Mouse (Mus musculus) MEL (cell line): ENCODE measurements around the gene Hipk1. TPM values are rescaled to one million over a fixed set of nuclear protein-coding genes. Genes with fewer than 3 reads are reported as not detected.

Experiments
- DNase-seq: peaks from one replicate; pipeline ENCODE4 v3.0.0; 2011; ENCODE audit warnings: low read depth, low spot score
- H3K27ac ChIP-seq: 2 replicates; pipeline ENCODE4 v1.5.1; 2012; ENCODE audit warnings: low read depth, mild to moderate bottlenecking, control low read depth, low read length, moderate library complexity; ENCODE audit not compliant: control insufficient read depth
- H3K27me3 ChIP-seq, 2 experiments: fragments of 150-350 bp in 1 of 2; sonication (generic) in 1 of 2; 2 replicates each; pipeline ENCODE4 v1.6.1; 2012; ENCODE audit warnings: low read length in 2 of 2, mild to moderate bottlenecking in 2 of 2, improper control_type of control experiment in 1 of 2, moderate library complexity in 1 of 2; ENCODE audit not compliant: insufficient read depth in 2 of 2, control insufficient read depth in 1 of 2
- H3K36me3 ChIP-seq, 2 experiments: 2 replicates each; pipeline ENCODE4 v1.6.1; 2012 to 2014; ENCODE audit warnings: low read length in 2 of 2, improper control_type of control experiment in 1 of 2, inconsistent platforms in 1 of 2, mild to moderate bottlenecking in 1 of 2; ENCODE audit not compliant: insufficient read depth in 2 of 2, control insufficient read depth in 1 of 2
- H3K4me1 ChIP-seq, 2 experiments: fragments of 150-350 bp in 1 of 2; sonication (generic) in 1 of 2; 2 replicates each; pipeline ENCODE4 v1.6.1; 2012; ENCODE audit warnings: low read length in 2 of 2, improper control_type of control experiment in 1 of 2, mild to moderate bottlenecking in 1 of 2; ENCODE audit not compliant: insufficient read depth in 2 of 2, control insufficient read depth in 1 of 2
- H3K4me3 ChIP-seq, 2 experiments: fragments of 150-350 bp in 1 of 2; sonication (generic) in 1 of 2; 2 replicates each; pipeline ENCODE4 v1.5.1; 2012; ENCODE audit warnings: low read depth in 2 of 2, low read length in 2 of 2, mild to moderate bottlenecking in 2 of 2, moderate library complexity in 2 of 2, control low read depth in 1 of 2, improper control_type of control experiment in 1 of 2; ENCODE audit not compliant: control insufficient read depth in 1 of 2, insufficient read depth in 1 of 2
- H3K79me2 ChIP-seq: 2 replicates; pipeline ENCODE4 v1.6.1; 2012; ENCODE audit warnings: mild to moderate bottlenecking, low read length, moderate library complexity; ENCODE audit not compliant: control insufficient read depth, poor library complexity, insufficient read depth
- H3K9ac ChIP-seq: 2 replicates; pipeline ENCODE4 v1.6.1; 2012; ENCODE audit warnings: low read depth, mild to moderate bottlenecking, control low read depth, low read length, moderate library complexity; ENCODE audit not compliant: control insufficient read depth, poor library complexity, severe bottlenecking
- H3K9me3 ChIP-seq: fragments of 150-350 bp; sonication (generic); replicated peaks from 2 replicates; pipeline ENCODE4 v1.6.1; 2012; ENCODE audit warnings: mild to moderate bottlenecking, low read length, improper control_type of control experiment, moderate library complexity; ENCODE audit not compliant: insufficient read depth
- CTCF ChIP-seq, 3 experiments: IDR thresholded peaks in 2 of 3; conservative IDR thresholded peaks in 1 of 3; 2 replicates each; pipeline ENCODE4 v1.5.1; 2011 to 2012; ENCODE audit warnings: low read length in 3 of 3, low read depth in 2 of 3, mild to moderate bottlenecking in 2 of 3, improper control_type of control experiment in 1 of 3, inconsistent platforms in 1 of 3, mixed read lengths in 1 of 3, moderate library complexity in 1 of 3; ENCODE audit not compliant: control insufficient read depth in 1 of 3, insufficient read depth in 1 of 3, poor library complexity in 1 of 3, severe bottlenecking in 1 of 3
- ELF1 ChIP-seq: IDR thresholded peaks from 2 replicates; pipeline ENCODE4 v1.6.1; 2014; ENCODE audit warnings: low read depth, mild to moderate bottlenecking, inconsistent platforms, low read length, improper control_type of control experiment, moderate library complexity
- EP300 ChIP-seq, 2 experiments: IDR thresholded peaks; 2 replicates each; pipeline ENCODE4 v1.6.1; 2011; ENCODE audit warnings: improper control_type of control experiment in 2 of 2, low read length in 2 of 2, low read depth in 1 of 2, mild to moderate bottlenecking in 1 of 2
- ETS1 ChIP-seq: IDR thresholded peaks from 2 replicates; pipeline ENCODE4 v1.6.1; 2012; ENCODE audit warnings: low read depth, mild to moderate bottlenecking, inconsistent platforms, low read length, improper control_type of control experiment, moderate library complexity
- KAT2A ChIP-seq: conservative IDR thresholded peaks from 2 replicates; pipeline ENCODE4 v1.6.1; 2012; ENCODE audit warnings: low read depth, low read length, improper control_type of control experiment, inconsistent platforms
- MAX ChIP-seq: IDR thresholded peaks from 2 replicates; pipeline ENCODE4 v1.6.1; 2011; ENCODE audit warnings: low read length, improper control_type of control experiment
- MAZ ChIP-seq: IDR thresholded peaks from 2 replicates; pipeline ENCODE4 v1.6.1; 2012; ENCODE audit warnings: low read depth, mild to moderate bottlenecking, inconsistent platforms, low read length, improper control_type of control experiment
- MXI1 ChIP-seq: IDR thresholded peaks from 2 replicates; pipeline ENCODE4 v1.6.1; 2011; ENCODE audit warnings: mild to moderate bottlenecking, low read depth, low read length, improper control_type of control experiment
- MYB ChIP-seq: IDR thresholded peaks from 2 replicates; pipeline ENCODE4 v1.6.1; 2011; ENCODE audit warnings: mild to moderate bottlenecking, low read depth, low read length, improper control_type of control experiment
- MYC ChIP-seq: IDR thresholded peaks from 2 replicates; pipeline ENCODE4 v1.6.1; 2011; ENCODE audit warnings: low read depth, mild to moderate bottlenecking, low read length, improper control_type of control experiment, moderate library complexity
- NELFE ChIP-seq: IDR thresholded peaks from 2 replicates; pipeline ENCODE4 v1.6.1; 2011; ENCODE audit warnings: low read depth, low read length, improper control_type of control experiment
- SMC3 ChIP-seq: IDR thresholded peaks from 2 replicates; pipeline ENCODE4 v1.6.1; 2011; ENCODE audit warnings: low read depth, low read length, improper control_type of control experiment
- TCF12 ChIP-seq: IDR thresholded peaks from 2 replicates; pipeline ENCODE4 v1.6.1; 2014; ENCODE audit warnings: low read depth, mild to moderate bottlenecking, inconsistent platforms, low read length, improper control_type of control experiment, moderate library complexity
- USF2 ChIP-seq, 2 experiments: IDR thresholded peaks; 2 replicates each; pipeline ENCODE4 v1.6.1; 2011 to 2012; ENCODE audit warnings: improper control_type of control experiment in 2 of 2, low read length in 2 of 2, borderline replicate concordance in 1 of 2, inconsistent platforms in 1 of 2, low read depth in 1 of 2, mild to moderate bottlenecking in 1 of 2; ENCODE audit not compliant: insufficient read depth in 1 of 2
- ZC3H11A ChIP-seq: IDR thresholded peaks from 2 replicates; pipeline ENCODE4 v1.6.1; 2012; ENCODE audit warnings: low read depth, mild to moderate bottlenecking, inconsistent platforms, low read length, improper control_type of control experiment
- ZKSCAN1 ChIP-seq: IDR thresholded peaks from 2 replicates; pipeline ENCODE4 v1.6.1; 2012; ENCODE audit warnings: low read depth, mild to moderate bottlenecking, inconsistent platforms, low read length, improper control_type of control experiment, moderate library complexity
- polyA plus RNA-seq, 2 experiments: library from polyadenylated mRNA; stranded (reverse) in 1 of 2; unstranded in 1 of 2; fragments of >175 nt in 1 of 2; fragments of >200 nt in 1 of 2; gene quantifications; 2 replicates each; pipeline versions ENCODE4 v1.2.1 to v1.2.4; 2012; ENCODE audit warnings: low replicate concordance in 2 of 2, low read depth in 1 of 2; ENCODE audit not compliant: insufficient read length in 2 of 2, insufficient read depth in 1 of 2, missing spikeins in 1 of 2
- total RNA-seq: library from RNA; depleted of rRNA; stranded (reverse); fragments of 300-350 nt; gene quantifications from 2 replicates; pipeline ENCODE4 v1.2.3, GENCODE M21; 2012

Hipk1 gene
- total and polyA plus RNA-seq, 3 experiments = 16.7 to 28.7 TPM; not detected in 1

GRCm38 (mm10) chr3:103778660-103779059 lies 12.7 kb downstream of the Hipk1 start:
- H3K27ac ChIP-seq = no peak overlapping the region

GRCm38 (mm10) chr3:103777940-103778339 lies 13.4 kb downstream of the Hipk1 start:
- TF ChIP-seq MAX (no peak), CTCF (IDR thresholded peaks at IDR 0.05 in 2 of 3, conservative IDR thresholded peaks at IDR 0.05 in 1 of 3; ENCODE audit: control insufficient read depth in 1 of 3, insufficient read depth in 1 of 3, low read depth in 2 of 3, low read length in 3 of 3, poor library complexity in 1 of 3, severe bottlenecking in 1 of 3) (no peak), TCF12 (no peak), MAZ (no peak), MXI1 (no peak)
- DNase-seq = no peak
- Histone ChIP-seq H3K27ac (no peak overlapping the region), H3K4me3 (no peak overlapping the region), H3K9ac (no peak overlapping the region), H3K36me3 (peaks cover 10 to 12% of the 10 kb centered on the region in 2 experiments), H3K79me2 (peaks cover 40% of the 10 kb centered on the region), H3K27me3 (no peaks in the 10 kb centered on the region), H3K4me1 (peaks cover 0 to 4% of the 10 kb centered on the region in 2 experiments; a peak in 3 of 4 replicates), H3K9me3 (no peaks in the 10 kb centered on the region)

More at GRCm38 (mm10) chr3:103778660-103779059, 12.7 kb downstream of the Hipk1 start:
- Histone ChIP-seq H3K36me3 (peaks cover 10 to 13% of the 10 kb centered on the region in 2 experiments), H3K4me3 (no peak overlapping the region), H3K9me3 (no peaks in the 10 kb centered on the region), H3K79me2 (peaks cover 42% of the 10 kb centered on the region), H3K4me1 (peaks cover 0 to 3% of the 10 kb centered on the region in 2 experiments), H3K9ac (no peak overlapping the region), H3K27me3 (no peaks in the 10 kb centered on the region)
- DNase-seq = no peak
- TF ChIP-seq MAZ = no peak
- TF ChIP-seq MYB = no peak
- TF ChIP-seq NELFE = no peak
- TF ChIP-seq ZKSCAN1 = no peak
- no peak for TF ChIP-seq MAX
- TF ChIP-seq SMC3 = no peak
- TF ChIP-seq ZC3H11A = no peak
- no peak for TF ChIP-seq MYC
- TF ChIP-seq USF2 (IDR thresholded peaks at IDR 0.05; ENCODE audit: borderline replicate concordance in 1 of 2, insufficient read depth in 1 of 2, low read depth in 1 of 2, low read length in 2 of 2) = no peak
- TF ChIP-seq EP300 (IDR thresholded peaks at IDR 0.05; ENCODE audit: low read depth in 1 of 2, low read length in 2 of 2) = no peak
- TF ChIP-seq ELF1 = no peak
- TF ChIP-seq KAT2A = no peak
- no peak for TF ChIP-seq ETS1
- no peak for TF ChIP-seq MXI1
